Mouse (Mus musculus) bone marrow, adult 2 months (tissue): ENCODE measurements at regions not wholly inside any gene's neighbourhood (a gene's known extent, or its start where the extent isn't known, plus 50 kb on each side); places are given as distances from the start of the nearest gene placed in this dataset.

Source experiments
- CTCF ChIP-seq: fragments of 200-500 bp; IDR thresholded peaks from 2 replicates; pipeline ENCODE4 v1.5.1; 2011; ENCODE audit warnings: low read length, control low read depth; ENCODE audit not compliant: control insufficient read depth, insufficient read depth
- POLR2A ChIP-seq: fragments of 200-500 bp; IDR thresholded peaks from 2 replicates; pipeline ENCODE4 v1.6.1; 2011; ENCODE audit warnings: low read depth, mild to moderate bottlenecking, control low read depth, low read length, borderline replicate concordance; ENCODE audit not compliant: control insufficient read depth

- no peak for TF ChIP-seq CTCF
- TF ChIP-seq POLR2A, result no peak
Measured at GRCm38 (mm10) chr2:160440236-160440635, 73.4 kb upstream of the Mafb start.
